Mouse (Mus musculus) embryo, embryonic 11.5 days (tissue): ENCODE results near the gene Prokr1.
"Not testable (repeated sequence)": the region's sequence is repeated elsewhere in the genome, so short reads cannot be mapped to it uniquely, and the experiment has no call there.

ENCODE experiments used
- DNase-seq: peaks from one replicate; pipeline ENCODE4 v3.0.0-alpha.2; 2012; ENCODE audit warnings: low read depth, low spot score

The Prokr1 gene

GRCm38 (mm10) chr6:87590394-87591281, at the start of gene Prokr1:
Gene Prokr1 (minus strand): TSS chr6:87590743.
- DNase-seq: peak; percentile 41

- peak; percentile 9 for DNase-seq
Observed at GRCm38 (mm10) chr6:87638134-87638660, 47.7 kb upstream of the Prokr1 start.

- DNase-seq: no peak
Observed at GRCm38 (mm10) chr6:87632176-87632575, 41.6 kb upstream of the Prokr1 start.

- DNase-seq: not testable (repeated sequence)
Observed at GRCm38 (mm10) chr6:87628936-87629335, 38.4 kb upstream of the Prokr1 start.

GRCm38 (mm10) chr6:87623151-87623550, 32.6 kb upstream of the Prokr1 start:
- DNase-seq: no peak

- no peak for DNase-seq
Observed at GRCm38 (mm10) chr6:87621281-87621680, 30.7 kb upstream of the Prokr1 start.

- no peak for DNase-seq
Observed at GRCm38 (mm10) chr6:87618021-87618420, 27.5 kb upstream of the Prokr1 start.

GRCm38 (mm10) chr6:87615696-87616083, 25.1 kb upstream of the Prokr1 start:
- no peak for DNase-seq

- no peak for DNase-seq
Observed at GRCm38 (mm10) chr6:87614794-87615695, 24.5 kb upstream of the Prokr1 start.

- DNase-seq: no peak
Observed at GRCm38 (mm10) chr6:87599825-87600224, 9.3 kb upstream of the Prokr1 start.

- DNase-seq: no peak
Observed at GRCm38 (mm10) chr6:87597116-87597833, 6.7 kb upstream of the Prokr1 start.

- DNase-seq: no peak
Observed at GRCm38 (mm10) chr6:87594188-87594587, 3.6 kb upstream of the Prokr1 start.

- DNase-seq: no peak
Observed at GRCm38 (mm10) chr6:87589718-87590393, 687 bp downstream of the Prokr1 start.

GRCm38 (mm10) chr6:87583991-87584390, 6.6 kb downstream of the Prokr1 start:
- DNase-seq: no peak

- no peak for DNase-seq
Observed at GRCm38 (mm10) chr6:87583183-87583611, 7.3 kb downstream of the Prokr1 start.

- DNase-seq: no peak
Observed at GRCm38 (mm10) chr6:87582456-87582855, 8.1 kb downstream of the Prokr1 start.

GRCm38 (mm10) chr6:87581581-87581980, 9.0 kb downstream of the Prokr1 start:
- DNase-seq: no peak

GRCm38 (mm10) chr6:87581071-87581470, 9.5 kb downstream of the Prokr1 start:
- no peak for DNase-seq

- DNase-seq: no peak
Observed at GRCm38 (mm10) chr6:87578247-87578646, 12.3 kb downstream of the Prokr1 start.

- no peak for DNase-seq
Observed at GRCm38 (mm10) chr6:87576648-87577330, 13.8 kb downstream of the Prokr1 start.
